Mouse (Mus musculus) forebrain, embryonic 12.5 days (tissue): ENCODE data around the gene Cep135. TPM values are rescaled to one million over a fixed set of nuclear protein-coding genes. Genes with fewer than 3 reads are reported as not detected.

ENCODE experiments used
- ATAC-seq: fragments of 200-750 bp; cut with Nextera tagmentation; 2 replicates; pipeline ENCODE4 v1.8.0; 2017; ENCODE audit warnings: moderate TSS enrichment; ENCODE audit not compliant: low FRiP score
- H3K27ac ChIP-seq: fragments of 300-500 bp; sonication (generic); 2 replicates; pipeline ENCODE4 v1.5.1; 2016; ENCODE audit warnings: mild to moderate bottlenecking
- H3K27me3 ChIP-seq: fragments of 300-500 bp; sonication (generic); 2 replicates; pipeline ENCODE4 v1.6.1; 2016; ENCODE audit warnings: mild to moderate bottlenecking
- H3K36me3 ChIP-seq: fragments of 300-500 bp; sonication (generic); replicated peaks from 2 replicates; pipeline ENCODE4 v1.6.1; 2016; ENCODE audit warnings: mild to moderate bottlenecking
- H3K4me1 ChIP-seq: fragments of 300-500 bp; sonication (generic); 2 replicates; pipeline ENCODE4 v1.6.1; 2016
- H3K4me2 ChIP-seq: fragments of 300-500 bp; sonication (generic); 2 replicates; pipeline ENCODE4 v1.6.1; 2016; ENCODE audit warnings: mild to moderate bottlenecking, moderate library complexity
- H3K4me3 ChIP-seq: fragments of 300-500 bp; sonication (generic); replicated peaks from 2 replicates; pipeline ENCODE4 v1.5.1; 2016; ENCODE audit warnings: mild to moderate bottlenecking
- H3K9ac ChIP-seq: fragments of 300-500 bp; sonication (generic); 2 replicates; pipeline ENCODE4 v1.6.1; 2016; ENCODE audit warnings: mild to moderate bottlenecking
- H3K9me3 ChIP-seq: fragments of 300-500 bp; sonication (generic); 2 replicates; pipeline ENCODE4 v1.6.1; 2016
- WGBS: fragments of 180-500 bp; shearing (Covaris S2); methylation state at CpG from one replicate; pipeline ENCODE4 v1.1.7; 2016; 5-methylcytosine and 5-hydroxymethylcytosine counted together
- polyA plus RNA-seq: library from polyadenylated mRNA; unstranded; fragments of >200 nt; fragmentation: Nextera tagmentation; extraction: Ambion mirVana; gene quantifications from 2 replicates; pipeline ENCODE4 v1.2.1, GENCODE M21; 2016

The Cep135 gene
- polyA plus RNA-seq, 1 experiment from 2014 or later: 10.9 TPM

DNA sequence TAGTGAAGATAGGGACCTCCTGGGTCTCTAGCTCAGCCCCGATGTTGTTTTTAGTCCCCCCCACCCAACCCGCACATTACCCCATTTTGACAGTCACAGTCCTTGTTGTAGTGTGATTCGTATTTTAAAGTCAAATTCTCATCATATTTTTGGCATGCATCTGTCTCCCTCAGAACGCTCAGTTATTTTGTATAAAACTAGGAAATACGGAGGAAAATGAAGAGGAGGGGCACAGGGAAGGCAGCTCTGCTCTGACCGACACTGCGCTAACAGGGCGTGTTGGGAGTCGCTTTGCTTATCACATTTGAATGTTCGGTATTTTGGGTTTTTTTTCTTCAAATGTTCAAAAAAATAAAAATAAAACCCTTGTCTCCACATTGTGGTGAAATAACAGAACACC is 81.7 kb downstream of the Cep135 start:
- H3K4me1 ChIP-seq: peaks cover 28% of the 10 kb centered on the region
- no peak overlapping the region for H3K4me2 ChIP-seq
- peaks cover 13% of the 10 kb centered on the region for H3K36me3 ChIP-seq
- H3K4me3 ChIP-seq: no peak overlapping the region
- H3K9me3 ChIP-seq: no peaks in the 10 kb centered on the region
- ATAC-seq: no peak
- H3K27ac ChIP-seq: no peak overlapping the region
- H3K9ac ChIP-seq: no peak overlapping the region
- no peaks in the 10 kb centered on the region for H3K27me3 ChIP-seq
- 97% methylated on average over 10 of the region's 10 CpGs for WGBS

DNA sequence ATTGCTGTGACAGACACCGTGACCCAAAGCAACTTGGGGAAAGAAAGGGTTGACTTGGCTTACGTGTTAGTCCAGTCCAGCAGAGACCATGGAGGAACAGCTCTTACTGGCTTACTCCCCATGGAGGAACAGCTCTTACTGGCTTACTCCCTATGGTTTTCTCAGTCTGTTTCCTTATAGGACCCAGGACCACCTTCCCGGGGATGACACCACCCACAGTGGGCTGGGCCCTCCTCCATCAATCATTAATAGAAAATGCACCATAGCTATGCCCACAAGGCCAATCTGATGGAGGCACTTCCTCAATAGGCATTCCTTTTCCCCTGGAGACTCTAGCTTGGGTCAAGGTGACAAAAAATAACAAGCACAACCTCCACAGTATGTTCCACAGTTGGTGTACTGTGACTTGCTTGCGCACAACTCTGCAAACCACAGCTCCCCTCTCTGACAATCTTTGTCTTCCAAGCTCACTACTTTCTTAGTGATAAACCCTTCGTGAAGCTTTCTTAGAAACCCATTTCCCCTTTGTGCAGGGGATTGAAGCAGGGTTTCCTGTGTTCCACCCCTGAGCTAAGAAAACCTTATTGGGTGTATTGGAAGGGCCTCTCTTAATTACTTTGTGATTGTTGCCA is 85.6 kb downstream of the Cep135 start:
- H3K36me3 ChIP-seq: peaks cover 23% of the 10 kb centered on the region
- WGBS: 94% methylated on average over 5 of the region's 5 CpGs
- no peak for ATAC-seq

DNA sequence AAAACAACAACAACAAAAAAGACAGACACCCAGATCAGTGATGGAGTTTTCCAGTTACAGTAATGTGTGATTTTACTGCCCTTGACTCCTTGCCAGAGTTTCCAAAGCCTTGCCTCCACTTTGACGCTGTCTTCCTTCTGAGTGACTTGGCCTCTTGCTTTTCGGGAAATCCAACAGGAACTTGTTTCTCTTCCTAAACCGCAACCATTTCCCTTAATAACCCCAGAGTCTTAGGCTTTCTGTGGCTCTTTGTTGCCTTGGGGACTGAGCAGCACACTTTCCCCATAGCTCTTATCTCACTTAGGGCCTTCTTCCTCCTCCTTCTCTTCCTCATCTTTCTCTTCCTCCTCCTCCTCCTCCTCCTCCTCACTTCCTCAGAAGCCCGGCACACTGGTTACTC is 86.9 kb downstream of the Cep135 start:
- WGBS: 87% methylated on average over 4 of the region's 4 CpGs
- peaks cover 3% of the 10 kb centered on the region; the same call in 1 of the 2 replicates for H3K9me3 ChIP-seq

More for the DNA sequence above, 85.6 kb downstream of the Cep135 start:
- Histone ChIP-seq H3K27me3 (no peaks in the 10 kb centered on the region), H3K4me3 (no peak overlapping the region), H3K9me3 (no peaks in the 10 kb centered on the region), H3K4me2 (no peak overlapping the region), H3K4me1 (no peaks in the 10 kb centered on the region), H3K9ac (no peak overlapping the region), H3K27ac (no peak overlapping the region)

DNA sequence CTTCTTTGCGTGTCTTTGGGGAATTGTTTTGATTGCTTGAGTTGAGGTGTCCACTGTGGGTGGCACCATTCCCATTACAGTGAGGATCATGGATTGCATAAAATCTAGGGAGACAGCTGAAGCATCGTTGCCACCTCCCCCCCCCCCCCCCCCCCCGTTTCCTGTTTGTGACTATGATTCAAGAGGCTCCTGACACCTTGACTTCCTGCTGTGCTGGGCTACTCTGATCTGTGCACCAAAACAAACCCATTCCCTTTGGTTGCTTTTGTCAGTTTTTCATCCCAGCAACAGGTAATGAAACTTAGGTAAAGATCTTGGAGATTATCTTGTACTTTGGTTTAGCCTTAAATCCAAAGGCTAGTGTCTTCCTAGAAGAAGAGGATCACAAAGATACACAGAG is 92.5 kb downstream of the Cep135 start:
- Histone ChIP-seq H3K27ac (no peak overlapping the region), H3K9ac (no peak overlapping the region), H3K4me1 (peaks cover 29% of the 10 kb centered on the region), H3K9me3 (peaks cover 5% of the 10 kb centered on the region; the same call in 1 of the 2 replicates), H3K36me3 (peaks cover 21% of the 10 kb centered on the region), H3K4me3 (no peak overlapping the region), H3K27me3 (no peaks in the 10 kb centered on the region), H3K4me2 (no peak overlapping the region)
- 80% methylated on average over 3 of the region's 3 CpGs for WGBS
- ATAC-seq: no peak

More for the DNA sequence above, 86.9 kb downstream of the Cep135 start:
- H3K9ac ChIP-seq: no peak overlapping the region
- peaks cover 32% of the 10 kb centered on the region for H3K36me3 ChIP-seq
- no peak overlapping the region for H3K4me3 ChIP-seq
- no peaks in the 10 kb centered on the region for H3K27me3 ChIP-seq
- no peak overlapping the region for H3K4me2 ChIP-seq
- H3K27ac ChIP-seq: no peak overlapping the region
- no peak for ATAC-seq
- H3K4me1 ChIP-seq: no peaks in the 10 kb centered on the region

DNA sequence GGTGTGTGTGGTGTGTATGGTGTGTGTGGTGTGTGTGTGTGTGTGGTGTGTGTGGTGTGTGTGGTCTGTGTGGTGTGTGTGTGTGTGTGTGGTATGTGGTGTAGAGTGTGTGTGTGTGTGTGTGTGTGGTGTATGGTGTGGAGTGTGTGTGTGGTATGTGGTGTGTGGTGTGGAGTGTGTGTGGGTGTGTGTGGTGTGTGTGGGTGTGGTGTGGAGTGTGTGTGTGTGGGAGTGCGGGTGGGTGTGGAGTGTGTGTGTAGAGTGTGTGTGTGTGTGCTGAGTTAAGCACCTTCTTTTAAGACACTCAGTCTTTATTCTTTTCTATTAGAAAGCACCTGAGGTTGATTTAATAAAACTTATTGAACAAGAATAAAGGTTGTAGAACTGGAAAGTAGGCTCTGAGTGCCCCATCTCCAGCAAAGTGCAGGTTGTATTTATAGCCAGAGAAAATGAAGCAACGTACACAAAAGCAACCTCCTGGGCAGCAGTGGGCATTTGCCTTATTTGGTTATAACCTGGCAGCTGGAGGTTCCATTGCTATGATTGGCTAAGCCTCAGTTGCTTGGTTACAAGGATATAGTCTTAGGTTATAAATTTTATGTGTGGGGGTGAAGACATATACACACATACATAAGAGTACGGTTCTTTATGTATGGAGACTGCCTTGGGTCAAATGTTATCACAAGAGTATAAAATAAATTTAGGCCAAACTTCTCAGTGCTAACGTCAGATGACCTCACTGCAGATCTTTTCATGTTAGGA is 93.6 kb downstream of the Cep135 start:
- 0 out of 2 replicates have a peak, but pooled peaks have one; percentile 57 for ATAC-seq

DNA sequence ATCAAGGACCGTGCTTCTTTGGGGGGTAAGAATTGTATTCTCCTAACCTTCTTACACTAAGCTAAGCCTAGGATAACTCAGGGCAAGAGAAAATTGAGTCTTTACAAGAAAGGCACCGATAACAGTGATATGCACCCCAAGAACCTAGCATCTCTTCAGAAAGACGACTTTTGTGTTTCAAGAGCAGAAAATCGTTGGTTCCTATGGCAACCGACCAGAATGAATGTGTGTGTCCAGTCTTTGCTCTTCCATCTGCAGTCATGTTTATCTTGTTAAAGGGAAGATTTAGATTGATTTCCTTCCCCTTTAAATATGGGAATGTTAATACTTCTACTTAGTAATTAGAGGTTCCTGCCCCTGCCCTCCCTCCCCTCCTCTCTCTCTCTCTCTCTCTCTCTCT is 95.0 kb downstream of the Cep135 start:
- no peak overlapping the region for H3K4me2 ChIP-seq
- H3K9me3 ChIP-seq: peaks cover 5% of the 10 kb centered on the region; the same call in 1 of the 2 replicates
- H3K27ac ChIP-seq: peak overlapping the region; percentile 36; the same call in 1 of the 2 replicates
- 65% methylated on average over 5 of the region's 5 CpGs for WGBS
- H3K27me3 ChIP-seq: no peaks in the 10 kb centered on the region
- ATAC-seq: no peak
- H3K36me3 ChIP-seq: peaks cover 23% of the 10 kb centered on the region
- H3K4me1 ChIP-seq: peaks cover 29% of the 10 kb centered on the region
- no peak overlapping the region for H3K4me3 ChIP-seq
- H3K9ac ChIP-seq: no peak overlapping the region

More for the DNA sequence above, 93.6 kb downstream of the Cep135 start:
- no peaks in the 10 kb centered on the region for H3K27me3 ChIP-seq
- peaks cover 29% of the 10 kb centered on the region for H3K4me1 ChIP-seq
- peaks cover 5% of the 10 kb centered on the region; the same call in 1 of the 2 replicates for H3K9me3 ChIP-seq
- 77% methylated on average over 4 of the region's 4 CpGs for WGBS
- peaks cover 25% of the 10 kb centered on the region for H3K36me3 ChIP-seq
- no peak overlapping the region for H3K9ac ChIP-seq
- H3K4me3 ChIP-seq: no peak overlapping the region
- H3K27ac ChIP-seq: peak overlapping the region; percentile 32
- no peak overlapping the region for H3K4me2 ChIP-seq

DNA sequence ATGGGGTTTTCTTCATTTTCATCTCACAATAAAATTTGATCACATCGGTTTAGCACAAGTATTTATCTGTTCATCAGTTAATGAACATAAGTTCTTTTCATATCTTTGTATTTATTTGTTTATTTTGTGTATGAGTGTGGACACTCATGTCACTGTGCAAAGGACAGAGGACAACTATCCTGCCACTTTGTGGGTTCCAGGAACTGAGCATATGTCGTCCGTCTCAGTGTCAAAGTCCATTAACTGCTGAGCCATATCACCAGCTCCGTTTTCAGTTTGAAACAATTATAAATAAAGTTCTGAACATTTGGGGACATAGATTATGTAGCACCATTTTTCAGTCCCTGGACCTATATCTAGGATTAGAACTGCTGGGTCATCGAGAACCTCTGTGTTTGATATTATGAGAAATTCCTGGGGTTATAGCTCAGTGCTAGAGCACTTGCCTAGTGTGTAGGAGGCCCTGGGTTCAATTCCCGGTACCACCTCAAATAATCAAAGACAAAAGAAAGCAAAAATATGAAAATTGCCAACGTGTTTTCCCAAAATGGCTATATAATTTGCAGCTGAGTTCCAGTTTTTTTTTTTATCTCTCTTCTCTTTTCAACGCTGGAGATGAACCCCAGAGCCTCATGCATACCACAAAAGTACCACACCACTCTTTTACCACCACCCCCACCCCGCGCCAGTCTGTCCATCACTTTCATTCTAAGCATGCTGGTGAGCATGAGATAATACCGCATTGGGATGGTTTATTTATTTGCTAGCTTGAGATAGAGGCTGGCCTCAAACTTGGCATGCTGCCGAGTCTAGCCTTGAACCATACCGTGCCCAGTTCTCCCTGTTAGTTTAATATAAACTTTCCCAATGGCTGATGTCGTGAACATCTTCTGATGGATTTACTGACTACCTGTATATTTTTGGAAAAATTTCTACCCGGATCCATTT is 96.4 kb downstream of the Cep135 start:
- H3K36me3 ChIP-seq: peaks cover 15% of the 10 kb centered on the region; the same call in 1 of the 2 replicates
- H3K27me3 ChIP-seq: no peaks in the 10 kb centered on the region
- no peak overlapping the region for H3K4me3 ChIP-seq
- H3K9ac ChIP-seq: no peak overlapping the region
- peaks cover 5% of the 10 kb centered on the region; the same call in 1 of the 2 replicates for H3K9me3 ChIP-seq
- peaks cover 29% of the 10 kb centered on the region for H3K4me1 ChIP-seq
- no peak for ATAC-seq
- H3K4me2 ChIP-seq: no peak overlapping the region
- 95% methylated on average over 15 of the region's 15 CpGs for WGBS
- H3K27ac ChIP-seq: no peak overlapping the region

DNA sequence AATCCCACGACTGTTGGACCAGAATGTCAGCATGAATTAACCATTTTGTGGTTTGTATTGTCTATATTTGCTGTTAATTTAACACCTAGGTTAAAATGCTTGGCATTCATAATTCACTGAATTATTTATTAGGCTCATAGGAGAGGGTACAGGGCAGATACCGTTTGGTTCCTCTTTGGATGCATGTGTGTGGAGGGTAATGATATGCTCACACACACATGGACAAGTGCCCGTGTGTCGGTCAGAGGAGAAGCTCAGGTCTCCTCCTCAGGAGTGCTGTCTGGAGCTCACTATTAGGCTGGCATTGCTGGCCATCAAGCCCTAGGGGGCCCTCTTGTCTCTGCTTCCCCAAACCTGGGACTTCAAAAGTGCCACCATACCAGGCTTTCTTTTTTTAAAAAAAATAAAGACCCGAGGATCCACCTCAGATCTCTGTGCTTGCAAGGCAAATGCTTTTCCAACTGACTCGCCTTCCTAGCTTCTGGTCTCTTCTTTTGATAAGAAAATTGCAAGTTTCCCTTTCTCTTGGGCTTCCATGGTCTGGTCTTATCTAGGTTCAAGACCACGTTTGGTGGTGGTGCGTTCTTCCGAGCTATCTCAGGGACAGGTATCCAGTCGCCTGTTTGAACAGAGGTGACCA is 99.6 kb downstream of the Cep135 start:
- peaks cover 15% of the 10 kb centered on the region for H3K4me1 ChIP-seq
- peaks cover 7% of the 10 kb centered on the region; the same call in 1 of the 2 replicates for H3K36me3 ChIP-seq
- ATAC-seq: no peak
- no peak overlapping the region for H3K4me3 ChIP-seq
- no peak overlapping the region for H3K4me2 ChIP-seq
- no peak overlapping the region for H3K9ac ChIP-seq
- no peaks in the 10 kb centered on the region for H3K9me3 ChIP-seq
- no peaks in the 10 kb centered on the region for H3K27me3 ChIP-seq
- H3K27ac ChIP-seq: no peak overlapping the region
- 93% methylated on average over 10 of the region's 10 CpGs for WGBS

DNA sequence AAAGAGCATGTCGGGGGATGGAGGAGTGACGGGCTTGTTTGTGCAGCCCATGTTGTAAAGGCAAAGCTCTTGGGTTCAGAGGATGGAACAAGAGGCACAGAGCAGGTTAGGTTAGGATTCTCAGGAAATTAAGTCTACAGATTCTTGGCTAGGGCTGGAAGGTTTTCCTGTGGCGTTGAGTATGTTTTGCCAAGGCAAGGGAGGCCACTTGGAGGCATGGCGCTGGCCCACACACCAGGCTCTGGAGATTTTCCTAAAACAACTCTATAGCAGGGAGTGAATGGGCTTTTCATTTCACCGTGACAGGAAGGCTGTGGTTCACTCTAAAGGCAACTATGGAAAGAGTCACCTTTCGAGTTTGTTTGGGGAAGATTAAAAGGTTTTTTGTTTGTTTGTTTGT is 100.1 kb downstream of the Cep135 start:
- no peak overlapping the region for H3K27ac ChIP-seq
- no peak for ATAC-seq
- no peaks in the 10 kb centered on the region for H3K27me3 ChIP-seq
- H3K9ac ChIP-seq: no peak overlapping the region
- H3K4me1 ChIP-seq: peaks cover 10% of the 10 kb centered on the region
- no peaks in the 10 kb centered on the region for H3K9me3 ChIP-seq
- 87% methylated on average over 6 of the region's 6 CpGs for whole genome bisulfite sequencing
- peaks cover 7% of the 10 kb centered on the region; the same call in 1 of the 2 replicates for H3K36me3 ChIP-seq
- H3K4me3 ChIP-seq: no peak overlapping the region
- H3K4me2 ChIP-seq: no peak overlapping the region

DNA sequence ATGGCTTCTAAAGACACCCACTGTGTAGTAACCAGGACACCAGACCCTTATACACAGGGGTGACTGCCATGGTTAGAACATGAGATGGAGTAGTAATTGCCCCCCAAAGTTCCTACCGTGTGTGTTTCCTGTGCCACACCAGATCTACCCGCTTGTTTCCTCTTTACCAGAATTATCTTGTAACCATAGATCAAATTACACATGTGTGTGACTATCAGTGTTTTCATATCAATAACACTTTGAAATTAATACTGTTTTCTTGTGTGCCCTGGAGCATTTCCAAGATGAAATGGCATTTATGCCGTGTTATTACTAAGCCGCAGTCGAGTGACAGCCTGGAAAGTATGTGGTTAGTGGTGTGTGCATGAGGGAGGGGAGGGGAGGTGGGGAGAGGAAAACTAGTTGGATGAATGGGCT is 101.7 kb downstream of the Cep135 start:
- H3K27ac ChIP-seq: no peak overlapping the region
- H3K36me3 ChIP-seq: peaks cover 7% of the 10 kb centered on the region; the same call in 1 of the 2 replicates
- ATAC-seq: no peak
- 87% methylated on average over 5 of the region's 5 CpGs for WGBS
- H3K9ac ChIP-seq: no peak overlapping the region
- no peak overlapping the region for H3K4me2 ChIP-seq
- no peak overlapping the region for H3K4me3 ChIP-seq
- H3K4me1 ChIP-seq: 0 out of 2 replicates have a peak, but pooled peaks cover 6% of the 10 kb centered on the region
- H3K27me3 ChIP-seq: no peaks in the 10 kb centered on the region
- H3K9me3 ChIP-seq: 0 out of 2 replicates have a peak, but pooled peaks cover 1% of the 10 kb centered on the region

DNA sequence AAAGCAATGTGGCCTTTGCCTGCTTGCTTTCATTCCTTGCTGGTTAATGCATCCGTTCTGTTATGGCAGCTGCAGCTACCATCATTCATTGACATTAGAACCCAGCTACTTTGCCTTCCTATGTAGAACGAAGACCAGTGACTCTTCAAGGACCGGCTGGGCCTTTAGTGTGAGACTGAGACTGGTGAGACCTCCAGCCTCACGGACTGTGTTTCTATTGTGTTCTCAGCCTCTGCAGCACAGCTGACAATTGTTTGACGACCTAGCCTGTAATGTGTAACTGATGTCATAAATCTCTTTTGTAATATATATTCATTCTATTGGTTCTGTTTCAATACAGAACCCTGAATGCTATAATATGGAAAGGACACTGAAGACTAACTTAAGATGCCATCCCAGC is 102.8 kb downstream of the Cep135 start:
- Histone ChIP-seq H3K9me3 (0 out of 2 replicates have a peak, but pooled peaks cover 2% of the 10 kb centered on the region), H3K36me3 (peaks cover 13% of the 10 kb centered on the region; the same call in 1 of the 2 replicates), H3K27ac (no peak overlapping the region), H3K27me3 (no peaks in the 10 kb centered on the region), H3K4me2 (no peak overlapping the region), H3K9ac (no peak overlapping the region), H3K4me1 (0 out of 2 replicates have a peak, but pooled peaks cover 6% of the 10 kb centered on the region), H3K4me3 (no peak overlapping the region)
- no peak for ATAC-seq
- 86% methylated on average over 5 of the region's 5 CpGs for WGBS
